Mouse (Mus musculus): ENCODE results near the gene Nup205. TPM values are rescaled to one million over a fixed set of nuclear protein-coding genes. Genes with fewer than 3 reads are reported as not detected.

Nup205 gene
- total RNA-seq, 2 experiments from 2014 or later, result 13.3 to 14.5 TPM

GRCm38 (mm10) chr6:35243252-35243651 is 66.0 kb downstream of the Nup205 start:
- no peak for DNase-seq
- intact Hi-C loops (cut with DNase I), result no loop called here

GRCm38 (mm10) chr6:35243989-35244388 is 66.8 kb downstream of the Nup205 start:
- no peak for DNase-seq
- intact Hi-C loops (cut with DNase I), result no loop called here

GRCm38 (mm10) chr6:35245086-35245485 is 67.9 kb downstream of the Nup205 start:
- no peak for DNase-seq

GRCm38 (mm10) chr6:35251807-35252476 is 74.7 kb downstream of the Nup205 start:
- intact Hi-C loops (cut with DNase I), result loop anchor here (1.0 to 5.0 kb wide), 4 partner anchors 45 to 315 kb away; no protein-coding TSS in a partner anchor

More at GRCm38 (mm10) chr6:35245086-35245485, 67.9 kb downstream of the Nup205 start:
- intact Hi-C loops (cut with DNase I), result loop anchor here (5.0 kb wide), 1 partner anchor 773 kb away; no protein-coding TSS in a partner anchor

GRCm38 (mm10) chr6:35252477-35253346 is 75.5 kb downstream of the Nup205 start:
- DNase-seq, result peak; percentile 91 to 92
- intact Hi-C loops (cut with DNase I), result loop anchor here (1.0 to 5.0 kb wide), 4 partner anchors 44 to 315 kb away; no protein-coding TSS in a partner anchor

More at GRCm38 (mm10) chr6:35251807-35252476, 74.7 kb downstream of the Nup205 start:
- no peak for DNase-seq

- intact Hi-C loops (cut with DNase I), result loop anchor here (2.0 to 5.0 kb wide), 2 partner anchors 43 to 314 kb away; no protein-coding TSS in a partner anchor
- DNase-seq, result no peak
Observed at GRCm38 (mm10) chr6:35253474-35253873, 76.3 kb downstream of the Nup205 start.

- intact Hi-C loops (cut with DNase I), result loop anchor here (5.0 kb wide), 1 partner anchor 313 kb away; no protein-coding TSS in a partner anchor
Observed at GRCm38 (mm10) chr6:35254136-35254904, 77.1 kb downstream of the Nup205 start.

GRCm38 (mm10) chr6:35255017-35255416 is 77.8 kb downstream of the Nup205 start:
- intact Hi-C loops (cut with DNase I), result no loop called here
- no peak for DNase-seq

More at GRCm38 (mm10) chr6:35254136-35254904, 77.1 kb downstream of the Nup205 start:
- DNase-seq, result no peak

GRCm38 (mm10) chr6:35256691-35257090 is 79.5 kb downstream of the Nup205 start:
- DNase-seq, result peak; percentile 67 to 78
- intact Hi-C loops (cut with DNase I), result loop anchor here (2.0 kb wide), 1 partner anchor 32 kb away; no protein-coding TSS in a partner anchor

- intact Hi-C loops (cut with DNase I), result loop anchor here (2.0 kb wide), 1 partner anchor 31 kb away; no protein-coding TSS in a partner anchor
- no peak for DNase-seq
Observed at GRCm38 (mm10) chr6:35257626-35258190, 80.5 kb downstream of the Nup205 start.

- intact Hi-C loops (cut with DNase I), result no loop called here
- no peak for DNase-seq
Observed at GRCm38 (mm10) chr6:35258922-35259321, 81.7 kb downstream of the Nup205 start.

GRCm38 (mm10) chr6:35259526-35259925 is 82.3 kb downstream of the Nup205 start:
- peak; percentile 42 to 50 for DNase-seq
- intact Hi-C loops (cut with DNase I), result no loop called here

GRCm38 (mm10) chr6:35260531-35260930 is 83.3 kb downstream of the Nup205 start:
- intact Hi-C loops (cut with DNase I), result no loop called here
- DNase-seq, result no peak

GRCm38 (mm10) chr6:35265580-35266278 is 88.5 kb downstream of the Nup205 start:
- no peak for DNase-seq
- intact Hi-C loops (cut with DNase I), result no loop called here

GRCm38 (mm10) chr6:35268711-35269110 is 91.5 kb downstream of the Nup205 start:
- intact Hi-C loops (cut with DNase I), result no loop called here
- DNase-seq, result no peak

GRCm38 (mm10) chr6:35269643-35270042 is 92.4 kb downstream of the Nup205 start:
- no peak for DNase-seq
- intact Hi-C loops (cut with DNase I), result no loop called here

- no peak for DNase-seq
- intact Hi-C loops (cut with DNase I), result no loop called here
Observed at GRCm38 (mm10) chr6:35271094-35271855, 94.1 kb downstream of the Nup205 start.
